Mouse (Mus musculus) brown adipose tissue, adult 24 weeks (tissue): Measurements from ENCODE around the gene Fbln1. TPM values are rescaled to one million over a fixed set of nuclear protein-coding genes. Genes with fewer than 3 reads are reported as not detected.

Source experiments
- H3K27ac ChIP-seq: fragments of 200-500 bp; replicated peaks from 2 replicates; pipeline ENCODE4 v1.5.1; 2012; ENCODE audit warnings: low read depth, mild to moderate bottlenecking, low read length
- H3K4me1 ChIP-seq: fragments of 200-500 bp; 2 replicates; pipeline ENCODE4 v1.6.1; 2012; ENCODE audit warnings: low read length, mixed read lengths; ENCODE audit not compliant: control insufficient read depth, insufficient read depth, insufficient read length
- H3K4me3 ChIP-seq: fragments of 200-500 bp; 2 replicates; pipeline ENCODE4 v1.5.1; 2012; ENCODE audit warnings: low read depth, mild to moderate bottlenecking, low read length, moderate library complexity; ENCODE audit not compliant: insufficient read depth
- polyA plus RNA-seq: library from polyadenylated mRNA; stranded (reverse); fragments of >200 nt; gene quantifications from 2 replicates; pipeline ENCODE4 v1.2.4, GENCODE M21; 2012; ENCODE audit not compliant: missing spikeins, insufficient read depth, insufficient read length

Gene Fbln1
- polyA plus RNA-seq, 1 experiment, result 5.2 TPM

DNA sequence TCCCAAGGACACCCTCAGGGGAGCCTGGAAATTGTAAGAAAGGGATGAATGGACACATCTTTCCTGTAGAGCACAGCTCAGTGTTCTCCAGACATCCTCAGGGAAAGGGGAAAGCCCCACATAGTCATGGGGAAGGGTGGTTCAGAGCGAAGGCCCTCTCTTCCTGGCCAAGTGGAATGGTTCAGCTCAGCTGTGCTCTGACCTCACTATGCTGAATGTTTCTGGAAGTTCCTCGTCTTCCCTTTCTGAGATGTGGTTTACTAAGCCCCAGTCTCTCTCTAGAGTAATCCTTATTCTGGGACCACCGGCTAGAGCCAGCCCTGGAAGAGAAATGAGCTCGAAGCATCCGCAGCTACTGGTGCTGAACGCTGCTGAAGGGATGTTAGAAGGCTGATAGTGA, 14.6 kb downstream of the Fbln1 start:
- Histone ChIP-seq H3K27ac (no peak overlapping the region), H3K4me3 (no peak overlapping the region), H3K4me1 (no peaks in the 10 kb centered on the region)

DNA sequence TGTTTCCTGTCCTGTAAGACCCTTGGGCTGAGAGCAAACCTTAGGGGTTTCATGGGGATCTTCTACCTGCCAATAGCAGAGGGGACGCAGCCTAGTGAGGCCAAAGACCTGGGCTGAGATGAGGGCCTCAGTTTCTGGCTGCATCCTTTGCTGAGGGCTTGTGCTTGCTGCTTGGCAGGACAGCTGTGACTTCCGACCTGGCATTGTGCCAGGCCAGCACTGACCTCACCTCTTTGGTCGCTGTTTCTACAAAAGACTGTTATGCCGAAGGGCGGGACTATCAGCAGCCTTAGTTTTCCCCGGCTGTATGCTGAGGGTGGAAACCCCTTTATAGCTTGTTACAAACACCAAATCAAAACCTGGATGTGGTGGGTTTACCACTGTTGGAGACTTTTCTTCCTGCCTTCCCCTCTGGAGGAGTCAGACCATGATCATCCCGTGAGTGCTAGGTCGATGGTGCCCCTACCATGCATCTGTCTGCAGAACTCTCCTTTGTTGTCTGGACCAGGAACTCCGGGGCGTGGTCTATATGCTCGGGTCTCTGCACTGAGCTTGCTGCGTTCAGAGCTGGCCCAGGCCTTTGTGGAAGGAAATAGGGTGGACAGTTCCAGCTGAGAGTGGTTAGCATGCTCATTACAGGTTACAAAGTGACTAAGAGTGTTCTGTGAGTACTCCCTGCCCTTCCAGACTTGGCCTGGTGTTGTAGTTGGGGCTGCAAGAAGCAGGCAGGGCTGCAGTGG, 15.5 kb downstream of the Fbln1 start:
- H3K27ac ChIP-seq, result no peak overlapping the region

DNA sequence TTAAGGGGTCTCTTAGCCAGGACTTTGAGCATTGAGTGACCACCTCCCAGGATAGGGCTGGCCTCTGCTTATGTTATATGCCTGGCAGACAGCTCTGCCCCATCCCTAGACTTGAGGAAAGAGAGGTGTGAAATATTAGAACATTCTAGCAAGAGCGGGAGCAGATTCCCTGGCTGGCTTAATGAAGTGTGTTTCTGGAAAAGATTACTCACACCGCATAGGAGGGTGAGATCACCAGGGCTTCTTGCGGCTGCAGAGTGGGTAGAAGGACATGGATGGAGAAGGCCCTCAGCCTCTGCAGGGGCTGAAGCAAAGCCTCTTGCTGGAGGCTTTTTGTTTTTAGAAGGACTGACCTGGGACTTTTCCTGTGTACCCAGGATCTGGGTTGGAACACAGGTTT, 19.9 kb downstream of the Fbln1 start:
- H3K4me3 ChIP-seq, result no peak overlapping the region
- H3K4me1 ChIP-seq, result no peaks in the 10 kb centered on the region
- H3K27ac ChIP-seq, result no peak overlapping the region

More for the DNA sequence above, 15.5 kb downstream of the Fbln1 start:
- Histone ChIP-seq H3K4me3 (no peak overlapping the region), H3K4me1 (no peaks in the 10 kb centered on the region)

DNA sequence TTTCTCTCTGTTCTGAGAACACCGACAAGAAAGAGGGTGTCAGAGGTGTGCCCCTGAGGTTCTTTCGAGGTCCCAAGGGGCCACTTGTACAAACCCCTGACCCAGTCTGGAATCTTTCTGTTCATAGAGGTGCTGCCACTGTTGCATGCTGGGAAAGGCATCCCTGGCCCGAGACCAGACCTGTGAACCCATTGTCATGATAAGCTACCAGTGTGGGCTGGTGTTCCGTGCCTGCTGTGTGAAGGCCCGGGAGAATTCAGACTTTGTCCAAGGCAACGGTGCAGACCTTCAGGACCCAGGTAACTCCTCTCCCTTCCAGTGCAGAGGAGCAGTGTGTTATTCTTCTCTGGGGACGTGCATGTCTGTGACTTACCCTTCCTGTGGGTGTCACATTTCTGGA, 21.1 kb downstream of the Fbln1 start:
- Histone ChIP-seq H3K4me1 (no peaks in the 10 kb centered on the region), H3K4me3 (no peak overlapping the region), H3K27ac (no peak overlapping the region)

DNA sequence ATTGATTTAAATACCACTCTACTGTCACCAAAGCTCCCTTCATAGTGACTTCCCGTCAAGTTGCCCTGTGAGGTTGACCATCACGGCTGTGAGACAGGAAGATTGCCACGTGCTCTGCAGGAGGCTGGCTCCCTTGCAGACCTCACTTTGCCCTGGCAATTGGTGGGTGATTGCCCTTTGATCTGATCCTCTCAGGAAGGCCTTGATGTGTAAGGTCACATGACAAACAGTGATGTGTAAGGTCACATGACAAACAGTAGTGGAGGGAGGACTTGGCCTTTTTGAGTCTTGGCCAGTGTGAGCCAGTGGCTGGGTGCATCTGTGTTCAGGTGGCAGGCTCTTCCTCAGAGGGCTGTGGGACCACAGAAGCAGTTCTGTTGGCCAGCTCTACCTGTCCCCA, 22.8 kb downstream of the Fbln1 start:
- Histone ChIP-seq H3K27ac (no peak overlapping the region), H3K4me3 (no peak overlapping the region), H3K4me1 (no peaks in the 10 kb centered on the region)

DNA sequence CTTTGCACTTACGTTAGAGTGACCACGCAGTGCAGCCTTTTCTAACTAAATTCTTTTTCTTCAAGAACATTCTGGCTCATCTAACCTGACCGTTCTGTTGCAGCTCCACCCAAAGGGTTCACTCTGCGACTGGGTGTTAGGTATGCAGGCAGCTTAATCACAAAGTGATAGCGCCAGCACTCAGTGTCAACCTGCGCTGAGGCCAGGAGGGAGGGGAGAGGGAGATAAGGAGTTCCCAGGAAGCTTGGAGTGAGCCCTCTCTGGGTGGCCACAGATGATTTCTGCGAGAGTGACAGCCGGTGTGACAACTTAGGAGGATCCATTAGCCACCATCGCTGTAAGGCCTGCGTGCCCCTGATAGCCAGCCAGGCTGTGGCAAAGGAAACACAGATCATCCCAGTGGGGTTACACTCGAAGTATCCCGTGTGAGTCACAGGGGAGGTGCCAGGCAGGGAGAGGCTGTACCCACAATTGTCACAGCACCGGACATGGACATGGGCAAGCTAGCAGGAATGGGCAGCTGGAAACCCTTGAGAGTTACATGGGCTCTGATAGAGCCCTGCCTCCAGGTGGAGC, 24.3 kb downstream of the Fbln1 start:
- no peak overlapping the region for H3K4me3 ChIP-seq
- H3K4me1 ChIP-seq, result no peaks in the 10 kb centered on the region
- H3K27ac ChIP-seq, result no peak overlapping the region

DNA sequence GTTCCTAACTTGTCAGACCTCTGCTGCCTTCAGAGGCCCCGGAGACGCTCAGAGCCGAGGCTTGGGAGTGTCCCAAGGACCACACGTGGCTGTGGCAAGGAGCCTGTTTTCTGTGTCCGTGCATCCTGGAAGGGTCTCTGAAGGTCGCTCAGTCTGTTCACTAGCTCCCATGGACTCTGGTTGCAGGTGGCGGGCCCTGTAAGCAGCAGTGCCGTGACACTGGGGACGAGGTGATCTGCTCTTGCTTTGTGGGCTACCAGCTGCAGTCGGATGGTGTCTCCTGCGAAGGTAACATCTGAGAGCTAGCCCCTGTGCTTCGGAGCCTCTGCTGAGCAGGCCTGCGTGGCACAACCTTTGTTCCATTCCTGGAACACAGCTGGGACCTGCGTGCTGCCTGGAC, 24.9 kb downstream of the Fbln1 start:
- Histone ChIP-seq H3K4me1 (no peaks in the 10 kb centered on the region), H3K27ac (no peak overlapping the region), H3K4me3 (no peak overlapping the region)

DNA sequence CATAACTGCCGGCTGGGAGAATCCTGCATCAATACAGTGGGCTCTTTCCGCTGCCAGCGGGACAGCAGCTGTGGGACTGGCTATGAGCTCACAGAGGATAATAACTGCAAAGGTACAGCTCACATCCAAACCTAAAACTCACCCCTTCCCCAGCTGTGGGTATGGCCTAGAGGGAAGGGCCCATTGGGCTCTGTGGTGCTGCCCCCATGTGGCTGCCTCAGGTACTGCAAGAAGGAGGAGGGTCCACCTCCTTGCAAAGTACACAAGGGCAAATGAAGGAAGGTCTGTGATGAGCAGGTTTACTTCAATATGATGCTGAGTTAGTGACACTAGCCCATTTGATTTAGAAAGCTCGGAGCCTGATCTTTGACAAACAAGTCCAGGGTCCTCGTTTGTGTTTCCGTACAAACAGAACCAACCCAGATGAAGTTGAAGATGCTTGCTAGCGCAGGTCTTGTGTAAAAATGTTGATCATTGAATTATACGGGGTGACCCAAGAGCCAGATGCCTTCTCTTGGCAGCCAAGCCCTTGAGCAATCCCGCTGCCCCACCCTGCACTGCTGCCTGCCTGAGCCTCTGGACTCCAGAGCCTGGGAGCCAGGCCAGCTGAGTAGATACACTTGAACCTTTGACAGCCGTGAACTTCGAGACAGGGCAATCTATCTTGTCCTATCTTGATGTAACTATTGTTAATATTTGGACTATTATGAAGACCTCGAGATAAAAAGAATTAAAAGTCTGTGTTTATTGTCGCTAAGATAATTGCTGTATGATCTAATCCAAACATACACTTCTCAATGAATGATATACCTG, 25.9 kb downstream of the Fbln1 start:
- no peak overlapping the region for H3K4me3 ChIP-seq
- H3K27ac ChIP-seq, result no peak overlapping the region
- no peaks in the 10 kb centered on the region for H3K4me1 ChIP-seq

DNA sequence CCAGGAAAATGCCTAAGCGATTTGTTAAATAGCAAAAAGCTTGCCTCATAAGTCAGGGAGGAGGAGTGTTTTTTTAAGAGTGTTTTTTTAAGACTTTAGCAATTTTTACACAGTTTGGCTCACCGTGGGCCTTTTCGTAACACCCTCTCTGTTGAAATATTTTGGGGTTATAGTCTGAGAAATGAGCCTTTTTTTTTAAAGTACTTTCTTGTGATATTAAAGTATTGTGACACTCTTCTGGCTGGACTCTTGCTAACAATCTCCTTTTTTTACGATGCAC, 26.4 kb downstream of the Fbln1 start:
- Histone ChIP-seq H3K4me1 (no peaks in the 10 kb centered on the region), H3K4me3 (no peak overlapping the region), H3K27ac (no peak overlapping the region)

DNA sequence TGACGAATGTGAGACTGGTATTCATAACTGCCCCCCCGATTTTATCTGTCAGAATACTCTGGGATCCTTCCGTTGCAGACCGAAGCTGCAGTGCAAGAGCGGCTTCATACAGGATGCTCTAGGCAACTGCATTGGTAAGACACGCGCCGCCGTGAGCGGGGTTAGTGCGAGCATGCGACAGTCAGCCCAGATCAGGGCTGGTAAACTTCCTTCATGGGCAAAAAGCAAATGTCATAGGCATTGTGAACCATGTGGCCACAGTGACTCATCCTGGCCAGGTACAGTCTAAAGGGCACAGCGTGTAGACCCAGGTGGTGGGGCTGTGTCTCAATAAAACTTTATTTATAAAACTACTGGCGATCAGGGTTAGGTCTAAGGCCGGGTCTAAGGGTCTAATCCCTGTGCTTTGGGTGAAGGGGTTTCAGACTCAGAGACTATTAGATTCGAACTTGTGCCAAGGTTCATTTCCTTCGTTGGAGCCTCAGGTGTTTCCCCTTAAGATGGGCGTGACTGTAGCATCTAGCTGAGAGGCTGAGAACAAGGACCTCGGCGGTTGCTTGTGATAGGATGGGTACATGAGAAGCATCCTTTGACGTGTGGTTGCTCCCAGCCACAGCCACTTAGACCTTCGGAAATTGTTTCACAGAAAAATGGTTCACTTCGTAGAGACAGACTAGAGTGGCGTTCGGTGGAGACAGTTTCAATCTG, 26.9 kb downstream of the Fbln1 start:
- Histone ChIP-seq H3K4me1 (no peaks in the 10 kb centered on the region), H3K4me3 (no peak overlapping the region), H3K27ac (no peak overlapping the region)

DNA sequence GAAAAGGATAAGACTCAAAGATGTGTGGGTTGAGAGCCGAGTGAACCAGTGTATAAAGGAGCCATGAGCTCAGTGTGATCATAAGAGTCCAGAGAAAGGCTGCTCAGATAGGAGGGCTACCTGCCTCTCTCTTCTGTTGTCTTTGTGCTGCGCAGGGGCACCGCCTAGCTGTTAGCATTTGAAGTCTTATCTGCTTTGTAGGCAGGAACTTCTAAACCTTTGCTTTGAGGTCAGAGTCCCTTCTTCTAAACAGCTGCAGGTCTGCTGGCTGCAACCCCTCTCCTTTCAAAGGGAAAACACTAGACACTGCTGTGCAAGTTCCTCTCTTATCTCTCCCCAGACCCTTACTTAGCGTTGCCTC, 27.5 kb downstream of the Fbln1 start:
- Histone ChIP-seq H3K4me1 (no peaks in the 10 kb centered on the region), H3K27ac (no peak overlapping the region), H3K4me3 (no peak overlapping the region)

DNA sequence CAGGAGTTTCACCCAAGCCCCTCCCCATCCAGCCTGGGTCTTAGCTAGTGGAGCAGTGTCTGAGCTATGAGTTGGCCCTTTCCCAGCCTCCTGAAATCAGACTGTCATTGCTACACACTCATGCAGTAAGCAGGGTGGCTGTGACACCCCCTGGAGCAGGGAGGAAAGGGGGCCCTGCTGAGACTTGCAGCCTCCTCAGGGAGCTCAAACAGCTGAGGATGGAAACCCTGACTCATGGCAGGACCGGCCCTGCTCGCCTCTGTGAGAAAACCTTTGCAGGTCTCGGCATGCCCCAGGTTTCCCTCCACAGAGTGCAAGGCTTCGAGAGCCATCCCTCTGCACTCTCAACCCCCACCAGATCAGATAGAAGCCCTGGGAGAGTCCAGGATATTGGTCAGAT, 27.9 kb downstream of the Fbln1 start:
- Histone ChIP-seq H3K4me3 (no peak overlapping the region), H3K27ac (no peak overlapping the region), H3K4me1 (no peaks in the 10 kb centered on the region)

DNA sequence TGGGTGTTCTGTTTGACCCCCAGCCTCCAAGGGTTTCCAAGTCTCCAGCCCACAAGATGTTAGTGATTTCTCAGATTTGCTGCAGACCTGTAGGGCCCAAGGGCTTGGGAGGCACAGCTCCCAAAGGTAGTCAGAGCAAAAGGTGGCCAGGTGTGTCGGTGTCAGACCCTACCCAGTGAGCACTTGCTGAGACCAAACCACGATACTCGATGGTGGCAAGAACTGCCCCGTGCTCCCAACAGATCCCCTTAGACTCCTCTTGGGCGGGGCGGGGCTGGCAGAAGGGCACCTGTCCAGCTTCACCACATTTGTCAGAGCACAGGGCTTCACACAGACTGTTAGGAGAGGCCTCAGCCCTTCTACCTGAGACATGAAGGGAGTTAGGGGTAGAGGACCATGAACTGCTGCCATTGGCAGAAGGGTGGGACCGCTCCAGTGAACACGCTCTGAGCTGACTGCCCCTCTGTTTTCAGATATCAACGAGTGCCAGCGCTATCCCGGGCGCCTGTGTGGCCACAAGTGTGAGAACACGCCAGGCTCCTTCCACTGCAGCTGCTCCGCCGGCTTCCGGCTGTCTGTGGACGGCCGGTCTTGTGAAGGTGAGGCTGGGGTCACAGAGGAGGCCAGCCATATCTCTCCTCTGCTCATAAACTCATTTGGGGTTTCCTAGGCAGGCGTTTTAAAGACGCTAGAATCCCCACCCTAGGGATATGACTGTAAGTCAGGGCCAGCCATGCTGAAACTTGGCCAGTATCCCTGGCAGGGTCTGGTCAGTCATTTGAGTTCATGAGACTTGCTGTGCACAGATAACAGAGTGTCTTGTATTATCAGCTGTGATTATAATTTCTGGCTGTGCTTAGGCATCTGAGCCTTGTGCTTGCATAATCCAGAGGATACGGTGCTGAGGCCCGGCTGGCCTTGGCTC, 33.3 kb downstream of the Fbln1 start:
- Histone ChIP-seq H3K4me3 (no peak overlapping the region), H3K27ac (no peak overlapping the region), H3K4me1 (no peaks in the 10 kb centered on the region)

DNA sequence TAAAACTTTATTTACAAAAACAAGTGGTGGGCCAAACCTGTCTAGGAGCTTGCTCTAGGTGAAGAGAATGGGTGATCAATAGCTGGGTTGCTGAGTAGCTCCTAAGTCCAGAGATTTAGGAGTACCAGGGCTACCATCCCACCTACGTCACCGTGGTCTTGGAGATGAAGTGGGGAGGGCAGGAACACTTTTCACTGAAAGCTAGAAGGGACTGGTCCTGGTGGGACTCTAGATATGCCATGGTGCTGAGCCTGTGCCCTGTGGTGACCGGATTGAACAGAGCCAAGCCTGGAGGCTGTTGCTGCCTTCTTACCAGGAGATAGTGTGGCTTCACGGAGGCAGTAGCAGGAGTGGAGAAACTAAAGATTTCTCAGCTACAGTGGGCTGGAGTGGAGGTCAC, 34.3 kb downstream of the Fbln1 start:
- no peaks in the 10 kb centered on the region for H3K4me1 ChIP-seq
- H3K4me3 ChIP-seq, result no peak overlapping the region
- no peak overlapping the region for H3K27ac ChIP-seq

DNA sequence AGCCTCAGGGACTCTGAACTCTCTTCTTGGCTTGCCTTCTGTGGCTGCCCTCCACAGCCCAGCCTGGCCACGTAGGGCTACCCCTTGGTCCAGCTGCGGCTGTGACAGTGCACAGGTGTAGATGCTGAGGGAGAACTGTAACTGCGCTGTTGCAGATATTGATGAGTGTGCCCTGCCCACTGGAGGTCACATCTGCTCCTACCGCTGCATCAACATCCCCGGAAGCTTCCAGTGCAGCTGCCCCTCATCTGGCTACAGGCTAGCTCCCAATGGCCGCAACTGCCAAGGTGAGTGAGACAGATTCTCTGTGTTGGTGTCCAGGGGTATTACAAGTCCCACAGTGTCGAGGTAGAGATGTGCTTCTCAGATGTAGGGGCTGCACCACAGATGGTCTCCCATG, 36.1 kb downstream of the Fbln1 start:
- no peak overlapping the region for H3K4me3 ChIP-seq
- H3K4me1 ChIP-seq, result peaks cover 5% of the 10 kb centered on the region; the same call in 1 of the 2 replicates
- no peak overlapping the region for H3K27ac ChIP-seq
